Mouse (Mus musculus) splenic B cell, adult 2 months (primary cell): ENCODE data around the gene Fbxo10.
A peak's percentile ranks its signal among the peaks of the same experiment; 100 is the strongest.
"Not testable (repeated sequence)": the region's sequence is repeated elsewhere in the genome, so short reads cannot be mapped to it uniquely, and the experiment has no call there.

ENCODE experiments used
- DNase-seq: peaks from one replicate; pipeline ENCODE4 v3.0.0-alpha.2; 2011; ENCODE audit warnings: low read depth, low spot score
- H3K27me3 ChIP-seq: 2 replicates; pipeline ENCODE4 v1.6.1; 2012; ENCODE audit warnings: mild to moderate bottlenecking, low read length, moderate library complexity, mixed read lengths; ENCODE audit not compliant: control insufficient read depth, poor library complexity, insufficient read depth, severe bottlenecking
- H3K36me3 ChIP-seq: 2 replicates; pipeline ENCODE4 v1.6.1; 2012; ENCODE audit warnings: mild to moderate bottlenecking, low read length, moderate library complexity, mixed read lengths; ENCODE audit not compliant: control insufficient read depth, poor library complexity, insufficient read depth, severe bottlenecking

Gene Fbxo10

GRCm38 (mm10) chr4:45067742-45068141 is 16.7 kb downstream of the Fbxo10 start:
- peak; percentile 51 for DNase-seq
- Histone ChIP-seq H3K27me3 (no peaks in the 10 kb centered on the region), H3K36me3 (no peaks in the 10 kb centered on the region)

- no peaks in the 10 kb centered on the region for H3K36me3 ChIP-seq
- DNase-seq, result peak; percentile 45
- no peaks in the 10 kb centered on the region for H3K27me3 ChIP-seq
Observed at GRCm38 (mm10) chr4:45066036-45066730, 18.2 kb downstream of the Fbxo10 start.

DNA sequence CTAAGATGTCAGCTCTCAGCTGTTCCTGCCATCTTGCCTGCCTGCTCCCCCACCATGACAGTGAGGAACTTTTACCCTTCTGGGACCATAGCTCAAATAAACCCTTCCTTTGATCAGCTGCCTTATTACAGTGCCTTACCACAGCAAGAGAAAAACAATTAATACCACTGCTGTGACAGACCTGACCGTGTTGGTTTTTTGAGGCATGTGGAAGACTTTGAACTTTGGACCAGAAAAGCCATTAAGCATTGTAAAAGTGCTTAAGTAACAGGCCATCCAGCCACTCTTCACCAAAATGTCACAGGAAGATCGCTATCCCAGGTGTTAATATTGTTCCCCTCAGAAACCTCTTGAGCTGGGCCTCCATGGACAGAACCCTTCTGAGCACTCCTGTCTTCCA is 19.8 kb downstream of the Fbxo10 start:
- no peak for DNase-seq
- Histone ChIP-seq H3K27me3 (no peaks in the 10 kb centered on the region), H3K36me3 (no peaks in the 10 kb centered on the region)

GRCm38 (mm10) chr4:45063836-45064235 is 20.6 kb downstream of the Fbxo10 start:
- H3K36me3 ChIP-seq, H3K27me3 ChIP-seq, DNase-seq: not testable (repeated sequence)

DNA sequence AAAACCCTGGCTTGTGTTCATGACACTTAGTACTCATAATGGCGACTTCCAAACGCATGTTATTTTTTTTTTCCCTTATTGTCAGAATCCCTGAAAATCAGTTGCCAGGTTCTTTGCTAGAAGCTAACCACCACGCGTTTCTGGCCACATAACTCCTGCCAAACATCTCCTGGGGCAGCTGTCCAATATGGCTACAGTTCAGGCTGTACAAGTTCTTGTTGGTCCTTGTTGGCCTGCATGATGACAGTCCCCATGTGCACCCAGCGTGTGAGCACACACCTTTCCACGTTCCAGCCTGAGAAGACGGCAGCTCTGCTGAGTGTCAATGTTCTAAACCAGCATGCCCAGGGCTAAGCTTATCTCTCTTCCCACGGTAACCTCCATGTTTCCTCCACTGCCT is 29.0 kb downstream of the Fbxo10 start:
- no peak for DNase-seq
- Histone ChIP-seq H3K36me3 (no peaks in the 10 kb centered on the region), H3K27me3 (no peaks in the 10 kb centered on the region)

- peak; percentile 23 for DNase-seq
- no peaks in the 10 kb centered on the region for H3K27me3 ChIP-seq
- no peaks in the 10 kb centered on the region for H3K36me3 ChIP-seq
Observed at GRCm38 (mm10) chr4:45054862-45055261, 29.5 kb downstream of the Fbxo10 start.

DNA sequence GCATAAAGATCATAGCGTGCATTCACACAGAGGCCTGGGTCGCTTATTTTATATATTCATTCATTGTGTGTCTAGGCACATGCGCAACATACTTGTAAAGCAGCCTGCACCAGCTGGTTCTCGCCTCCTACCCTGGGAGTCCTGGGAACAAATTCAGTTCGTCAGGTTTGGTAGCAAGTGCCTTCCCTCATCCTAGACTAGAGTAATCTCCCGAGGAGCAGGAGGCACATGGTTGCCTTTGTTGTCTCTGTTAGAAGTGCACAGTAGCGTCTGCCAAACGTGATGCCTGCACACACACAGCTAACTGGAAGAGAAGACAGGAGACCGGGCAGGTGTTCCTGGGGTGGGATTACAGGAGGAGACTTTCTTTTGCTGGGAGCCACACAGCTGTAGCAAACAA is 36.4 kb downstream of the Fbxo10 start:
- Histone ChIP-seq H3K36me3 (no peaks in the 10 kb centered on the region), H3K27me3 (no peaks in the 10 kb centered on the region)
- no peak for DNase-seq

DNA sequence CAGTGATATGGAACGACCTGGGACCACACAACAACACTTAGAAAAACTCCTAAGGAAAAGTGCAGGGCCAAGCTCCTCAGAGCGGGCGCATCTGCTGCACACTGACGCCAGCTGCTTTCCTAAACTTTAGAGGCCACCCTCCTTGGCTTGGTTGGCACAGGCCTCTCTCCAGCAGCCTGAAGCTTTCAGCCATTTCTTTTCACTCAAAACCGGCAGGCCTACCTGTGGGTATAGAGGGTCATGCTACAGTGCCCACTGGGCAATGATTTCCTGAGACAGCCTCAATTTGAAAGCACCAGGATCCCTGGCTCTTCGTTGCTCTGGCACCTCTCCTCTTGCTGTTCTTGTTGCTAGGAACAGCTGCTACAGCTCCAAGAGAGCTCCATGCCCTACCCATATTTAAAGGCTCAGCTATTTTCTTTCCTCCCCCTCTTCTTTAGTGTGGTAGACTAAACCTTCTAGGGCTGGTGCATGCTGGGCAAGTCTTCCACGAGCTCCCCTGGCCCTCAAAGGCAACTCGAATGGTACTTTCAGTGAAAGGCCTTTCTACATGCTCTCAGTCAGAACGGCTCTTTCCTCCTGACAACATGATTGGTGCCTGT is 37.0 kb downstream of the Fbxo10 start:
- H3K36me3 ChIP-seq, result no peaks in the 10 kb centered on the region
- no peak for DNase-seq
- no peaks in the 10 kb centered on the region for H3K27me3 ChIP-seq

DNA sequence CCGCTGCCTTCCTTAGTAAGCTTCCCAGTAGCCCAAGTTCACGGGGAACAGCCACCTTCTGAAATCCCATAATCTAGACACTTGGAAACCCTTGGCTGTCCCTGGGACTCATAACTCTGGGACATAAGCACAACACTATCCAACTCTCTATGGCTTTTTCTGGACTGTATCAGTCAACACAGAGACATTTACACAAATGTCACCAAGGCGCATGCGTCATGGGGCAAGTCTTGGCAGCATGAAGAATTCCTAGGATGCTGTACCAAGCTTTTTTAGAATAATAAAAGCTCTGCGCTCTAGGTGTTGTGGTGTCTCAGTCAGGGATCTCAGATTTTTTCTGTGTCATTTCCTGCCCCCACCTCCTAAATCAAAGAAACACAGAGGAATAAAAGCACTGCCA is 37.7 kb downstream of the Fbxo10 start:
- no peaks in the 10 kb centered on the region for H3K27me3 ChIP-seq
- H3K36me3 ChIP-seq, result no peaks in the 10 kb centered on the region
- no peak for DNase-seq

- no peaks in the 10 kb centered on the region for H3K27me3 ChIP-seq
- no peaks in the 10 kb centered on the region for H3K36me3 ChIP-seq
- DNase-seq, result no peak
Observed at GRCm38 (mm10) chr4:45040795-45041194, 43.6 kb downstream of the Fbxo10 start.

DNA sequence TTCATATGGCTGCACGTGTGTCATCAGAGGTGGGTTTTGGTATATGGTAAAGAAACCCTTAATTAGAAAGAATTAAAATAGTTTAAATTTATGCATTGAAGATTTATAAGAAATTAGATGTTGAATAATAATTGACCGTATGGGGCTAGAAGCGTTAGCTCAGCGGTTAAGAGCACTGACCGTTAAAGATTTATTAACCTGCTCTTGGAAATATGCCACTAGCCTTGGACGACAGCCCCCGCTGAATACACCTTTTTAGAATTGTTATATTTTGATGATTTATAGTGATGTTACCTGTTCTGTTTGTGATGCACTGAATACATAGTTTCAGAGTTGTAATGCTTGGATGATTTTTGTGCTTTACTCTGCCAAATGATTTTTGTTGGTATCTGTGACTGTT is 44.9 kb downstream of the Fbxo10 start:
- DNase-seq, result not testable (repeated sequence)

DNA sequence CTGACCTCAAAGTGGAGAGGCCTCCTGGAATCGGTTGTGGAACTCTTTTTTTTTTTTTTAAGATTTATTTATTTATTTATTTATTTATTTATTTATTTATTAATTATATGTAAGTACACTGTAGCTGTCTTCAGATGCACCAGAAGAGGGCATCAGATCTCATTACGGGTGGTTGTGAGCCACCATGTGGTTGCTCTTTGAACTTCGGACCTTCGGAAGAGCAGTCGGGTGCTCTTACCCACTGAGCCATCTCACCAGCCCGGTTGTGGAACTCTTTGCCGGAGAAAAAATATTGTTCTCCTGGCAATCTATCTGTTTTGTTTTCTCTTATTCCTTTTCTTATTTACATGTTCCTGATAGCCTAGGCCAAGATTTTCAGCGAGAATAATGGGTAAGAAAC is 45.5 kb downstream of the Fbxo10 start:
- H3K27me3 ChIP-seq, H3K36me3 ChIP-seq: not testable (repeated sequence)
- peak; percentile 60 for DNase-seq

More for the DNA sequence above, 44.9 kb downstream of the Fbxo10 start:
- H3K27me3 ChIP-seq, H3K36me3 ChIP-seq: not testable (repeated sequence)

DNA sequence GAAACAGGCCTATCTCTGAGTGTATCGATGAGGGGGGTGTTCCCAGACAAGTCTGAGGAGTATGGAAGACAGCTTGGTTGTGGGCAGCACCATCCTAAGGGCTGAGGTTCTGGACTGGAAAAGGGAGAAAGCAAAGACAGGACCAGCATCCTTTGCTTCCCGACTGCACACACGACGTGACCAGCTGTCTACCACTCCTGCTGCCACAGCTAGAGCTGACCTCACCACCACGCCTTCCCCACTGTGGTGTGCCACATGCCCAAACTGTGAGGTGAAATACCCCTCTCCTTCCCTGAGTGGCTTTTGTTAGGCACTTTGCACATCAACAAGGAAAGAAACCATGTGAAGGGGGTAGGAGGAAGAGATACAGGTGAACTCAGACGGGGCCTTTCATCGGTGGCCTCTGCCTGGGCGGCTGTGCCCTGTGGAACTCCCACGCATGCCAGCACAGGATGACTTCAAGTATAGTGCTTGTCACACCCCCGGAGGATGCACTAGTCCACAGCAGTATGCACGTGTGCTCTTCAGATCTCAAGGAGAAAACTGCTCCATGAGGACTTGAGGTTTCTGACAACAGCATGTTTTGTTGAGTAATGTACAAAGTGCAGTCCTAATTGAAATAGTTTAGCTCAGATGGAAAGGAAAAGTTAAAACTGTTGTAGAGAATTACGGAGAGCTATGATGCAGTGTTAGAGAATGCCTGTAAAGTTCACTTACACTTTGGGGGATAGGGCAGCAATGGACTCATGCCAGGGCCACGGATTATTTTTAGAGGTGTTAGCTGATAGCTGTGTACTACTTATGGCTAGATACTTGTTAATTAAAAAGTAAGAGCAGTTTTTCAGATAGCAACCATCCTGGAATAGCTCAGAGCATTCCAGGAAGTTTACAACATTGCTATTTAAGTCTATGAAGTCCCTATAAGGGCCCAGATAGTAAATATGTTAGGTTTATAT is 46.7 kb downstream of the Fbxo10 start:
- Histone ChIP-seq H3K27me3 (no peaks in the 10 kb centered on the region), H3K36me3 (no peaks in the 10 kb centered on the region)
- no peak for DNase-seq

GRCm38 (mm10) chr4:45036571-45036970 is 47.8 kb downstream of the Fbxo10 start:
- no peak for DNase-seq
- Histone ChIP-seq H3K27me3 (no peaks in the 10 kb centered on the region), H3K36me3 (no peaks in the 10 kb centered on the region)

- no peaks in the 10 kb centered on the region for H3K27me3 ChIP-seq
- no peak for DNase-seq
- no peaks in the 10 kb centered on the region for H3K36me3 ChIP-seq
Observed at GRCm38 (mm10) chr4:45036048-45036447, 48.4 kb downstream of the Fbxo10 start.
